Mouse (Mus musculus): ENCODE measurements at regions not wholly inside any gene's neighbourhood (a gene's known extent, or its start where the extent isn't known, plus 50 kb on each side); places are given as distances from the start of the nearest gene placed in this dataset.
"Not testable (repeated sequence)": the region's sequence is repeated elsewhere in the genome, so short reads cannot be mapped to it uniquely, and the experiment has no call there.

DNA sequence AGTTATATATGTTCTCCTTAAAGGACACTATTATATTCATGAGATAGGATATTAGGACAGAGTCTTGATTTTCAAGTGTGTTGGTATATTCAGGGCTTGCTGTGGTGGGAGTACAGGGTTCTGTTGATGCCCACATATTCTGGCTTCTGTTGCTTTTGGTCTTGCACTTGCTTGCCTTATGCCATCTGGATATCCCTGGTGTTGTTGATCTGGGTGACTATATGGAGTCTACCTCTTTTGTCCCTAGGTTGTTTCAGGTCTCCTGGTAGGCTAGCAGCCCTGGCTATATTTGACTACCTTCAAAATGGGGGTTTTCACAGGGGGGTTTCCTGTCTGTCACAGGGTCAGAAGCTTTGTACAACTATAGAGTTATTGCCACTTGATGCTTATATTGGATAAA is 717.1 kb upstream of the Tacstd2 start:
- Histone ChIP-seq H3K36me3 (ENCODE audit: insufficient read depth, low read length) (no peaks in the 10 kb centered on the region), H3K27me3 (replicated peaks; ENCODE audit: insufficient read depth, low read length) (no peaks in the 10 kb centered on the region), H3K4me1 (ENCODE audit: insufficient read depth, low read depth, low read length) (no peaks in the 10 kb centered on the region), H3K4me3 (ENCODE audit: low read depth, low read length) (no peak overlapping the region), H3K4me2 (replicated peaks; ENCODE audit: low read depth, low read length) (no peak overlapping the region), H3K9me3 (ENCODE audit: low read length) (no peaks in the 10 kb centered on the region), H3K27ac (ENCODE audit: low read length) (no peak overlapping the region), H3K9ac (replicated peaks; ENCODE audit: low read depth) (no peak overlapping the region)
- DNase-seq (ENCODE audit: low spot score) (no peak), ATAC-seq (no peak)
- TF ChIP-seq EP300 (IDR thresholded peaks at IDR 0.05) (no peak), CTCF (IDR thresholded peaks at IDR 0.05) (no peak)

DNA sequence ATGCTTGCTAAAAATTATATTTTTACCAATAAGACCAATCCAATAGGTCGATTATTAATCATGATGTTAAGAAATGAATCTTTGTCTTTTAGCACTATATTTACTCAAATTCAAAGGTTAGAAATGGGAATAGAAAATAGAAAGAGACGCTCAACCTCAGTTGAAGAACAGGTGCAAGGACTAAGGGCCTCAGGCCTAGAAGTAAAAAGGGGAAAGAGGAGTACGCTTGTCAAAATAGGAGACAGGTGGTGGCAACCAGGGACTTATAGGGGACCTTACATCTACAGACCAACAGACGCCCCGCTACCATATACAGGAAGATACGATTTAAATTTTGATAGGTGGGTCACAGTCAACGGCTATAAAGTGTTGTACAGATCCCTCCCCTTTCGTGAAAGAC is 715.7 kb upstream of the Tacstd2 start:
- H3K4me2 ChIP-seq (replicated peaks; ENCODE audit: low read depth, low read length); H3K4me3 ChIP-seq (ENCODE audit: low read depth, low read length); DNase-seq (ENCODE audit: low spot score); H3K9ac ChIP-seq (replicated peaks; ENCODE audit: low read depth); H3K27ac ChIP-seq (ENCODE audit: low read length); H3K27me3 ChIP-seq (replicated peaks; ENCODE audit: insufficient read depth, low read length); ATAC-seq; H3K9me3 ChIP-seq (ENCODE audit: low read length); H3K36me3 ChIP-seq (ENCODE audit: insufficient read depth, low read length); H3K4me1 ChIP-seq (ENCODE audit: insufficient read depth, low read depth, low read length): not testable (repeated sequence)
- WGBS = no CpG with 5 or more reads among the region's 8 CpGs

DNA sequence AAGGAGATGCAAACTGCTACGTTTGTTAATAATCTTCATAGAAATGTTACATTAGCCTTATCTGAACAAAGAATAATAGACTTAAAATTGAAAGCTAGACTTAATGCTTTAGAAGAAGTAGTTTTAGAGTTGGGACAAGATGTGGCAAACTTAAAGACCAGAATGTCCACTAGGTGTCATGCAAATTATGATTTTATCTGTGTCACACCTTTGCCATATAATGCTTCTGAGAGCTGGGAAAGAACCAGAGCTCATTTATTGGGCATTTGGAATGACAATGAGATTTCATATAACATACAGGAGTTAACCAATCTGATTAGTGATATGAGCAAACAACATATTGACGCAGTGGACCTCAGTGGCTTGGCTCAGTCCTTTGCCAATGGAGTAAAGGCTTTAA is 714.8 kb upstream of the Tacstd2 start:
- H3K27me3 ChIP-seq (replicated peaks; ENCODE audit: insufficient read depth, low read length); H3K4me2 ChIP-seq (replicated peaks; ENCODE audit: low read depth, low read length); DNase-seq (ENCODE audit: low spot score); H3K9me3 ChIP-seq (ENCODE audit: low read length); ATAC-seq; H3K36me3 ChIP-seq (ENCODE audit: insufficient read depth, low read length); H3K4me3 ChIP-seq (ENCODE audit: low read depth, low read length); H3K4me1 ChIP-seq (ENCODE audit: insufficient read depth, low read depth, low read length); H3K27ac ChIP-seq (ENCODE audit: low read length); H3K9ac ChIP-seq (replicated peaks; ENCODE audit: low read depth): not testable (repeated sequence)
- 77% methylated on average over 2 of the region's 2 CpGs for WGBS

DNA sequence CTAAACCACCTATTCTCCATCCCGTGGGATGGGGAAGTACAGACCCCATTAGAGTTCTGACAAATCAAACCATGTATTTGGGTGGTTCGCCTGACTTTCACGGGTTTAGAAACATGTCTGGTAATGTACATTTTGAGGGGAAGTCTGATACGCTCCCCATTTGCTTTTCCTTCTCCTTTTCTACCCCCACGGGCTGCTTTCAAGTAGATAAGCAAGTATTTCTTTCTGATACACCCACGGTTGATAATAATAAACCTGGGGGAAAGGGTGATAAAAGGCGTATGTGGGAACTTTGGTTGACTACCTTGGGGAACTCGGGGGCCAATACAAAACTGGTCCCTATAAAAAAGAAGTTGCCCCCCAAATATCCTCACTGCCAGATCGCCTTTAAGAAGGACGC is 713.7 kb upstream of the Tacstd2 start:
- WGBS = 74% methylated on average over 7 of the region's 10 CpGs
- H3K4me2 ChIP-seq (replicated peaks; ENCODE audit: low read depth, low read length); H3K9ac ChIP-seq (replicated peaks; ENCODE audit: low read depth); H3K27ac ChIP-seq (ENCODE audit: low read length); DNase-seq (ENCODE audit: low spot score); H3K9me3 ChIP-seq (ENCODE audit: low read length); H3K27me3 ChIP-seq (replicated peaks; ENCODE audit: insufficient read depth, low read length); H3K4me1 ChIP-seq (ENCODE audit: insufficient read depth, low read depth, low read length); H3K4me3 ChIP-seq (ENCODE audit: low read depth, low read length); ATAC-seq; H3K36me3 ChIP-seq (ENCODE audit: insufficient read depth, low read length): not testable (repeated sequence)

DNA sequence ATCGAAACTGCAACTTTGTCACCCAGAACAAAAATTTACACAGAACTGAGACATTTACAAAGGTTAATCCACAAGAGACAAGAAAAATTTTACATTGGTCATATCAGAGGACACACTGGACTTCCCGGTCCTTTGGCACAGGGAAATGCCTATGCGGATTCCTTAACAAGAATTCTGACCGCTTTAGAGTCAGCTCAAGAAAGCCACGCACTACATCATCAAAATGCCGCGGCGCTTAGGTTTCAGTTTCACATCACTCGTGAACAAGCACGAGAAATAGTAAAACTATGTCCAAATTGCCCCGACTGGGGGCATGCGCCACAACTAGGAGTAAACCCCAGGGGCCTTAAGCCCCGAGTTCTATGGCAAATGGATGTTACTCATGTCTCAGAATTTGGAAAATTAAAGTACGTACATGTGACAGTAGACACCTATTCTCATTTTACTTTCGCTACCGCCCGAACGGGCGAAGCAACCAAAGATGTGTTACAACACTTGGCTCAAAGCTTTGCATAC is 712.5 kb upstream of the Tacstd2 start:
- H3K4me1 ChIP-seq (ENCODE audit: insufficient read depth, low read depth, low read length); H3K36me3 ChIP-seq (ENCODE audit: insufficient read depth, low read length); H3K9ac ChIP-seq (replicated peaks; ENCODE audit: low read depth); H3K27me3 ChIP-seq (replicated peaks; ENCODE audit: insufficient read depth, low read length); H3K27ac ChIP-seq (ENCODE audit: low read length); H3K4me2 ChIP-seq (replicated peaks; ENCODE audit: low read depth, low read length); ATAC-seq; H3K9me3 ChIP-seq (ENCODE audit: low read length); DNase-seq (ENCODE audit: low spot score); H3K4me3 ChIP-seq (ENCODE audit: low read depth, low read length): not testable (repeated sequence)
- 92% methylated on average over 14 of the region's 19 CpGs for WGBS

DNA sequence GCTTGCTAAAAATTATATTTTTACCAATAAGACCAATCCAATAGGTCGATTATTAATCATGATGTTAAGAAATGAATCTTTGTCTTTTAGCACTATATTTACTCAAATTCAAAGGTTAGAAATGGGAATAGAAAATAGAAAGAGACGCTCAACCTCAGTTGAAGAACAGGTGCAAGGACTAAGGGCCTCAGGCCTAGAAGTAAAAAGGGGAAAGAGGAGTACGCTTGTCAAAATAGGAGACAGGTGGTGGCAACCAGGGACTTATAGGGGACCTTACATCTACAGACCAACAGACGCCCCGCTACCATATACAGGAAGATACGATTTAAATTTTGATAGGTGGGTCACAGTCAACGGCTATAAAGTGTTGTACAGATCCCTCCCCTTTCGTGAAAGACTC is 707.2 kb upstream of the Tacstd2 start:
- DNase-seq (ENCODE audit: low spot score); ATAC-seq; H3K4me2 ChIP-seq (replicated peaks; ENCODE audit: low read depth, low read length); H3K4me1 ChIP-seq (ENCODE audit: insufficient read depth, low read depth, low read length); H3K36me3 ChIP-seq (ENCODE audit: insufficient read depth, low read length); H3K9ac ChIP-seq (replicated peaks; ENCODE audit: low read depth); H3K27ac ChIP-seq (ENCODE audit: low read length); H3K4me3 ChIP-seq (ENCODE audit: low read depth, low read length); H3K9me3 ChIP-seq (ENCODE audit: low read length); H3K27me3 ChIP-seq (replicated peaks; ENCODE audit: insufficient read depth, low read length): not testable (repeated sequence)
- no CpG with 5 or more reads among the region's 8 CpGs for WGBS

DNA sequence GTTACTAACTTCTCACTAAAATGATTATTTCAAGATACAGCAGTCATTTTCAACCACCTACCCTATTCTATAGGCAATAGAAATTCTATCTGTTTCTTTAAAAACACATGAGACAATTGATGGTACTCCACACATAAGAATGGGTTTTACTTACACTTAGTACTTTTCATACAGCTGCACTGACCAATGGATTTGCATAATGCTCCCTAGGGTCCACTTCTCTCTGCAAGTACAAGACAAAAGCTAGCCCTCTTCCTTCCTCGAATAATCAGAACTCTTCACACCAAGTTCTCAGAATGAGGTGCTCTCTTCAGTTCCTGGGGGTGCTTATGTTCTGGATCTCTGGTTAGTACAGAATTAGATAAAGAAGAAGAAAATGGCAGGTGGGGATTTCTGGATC is 684.1 kb upstream of the Tacstd2 start:
- Histone ChIP-seq H3K36me3 (ENCODE audit: insufficient read depth, low read length) (no peaks in the 10 kb centered on the region), H3K27ac (ENCODE audit: low read length) (no peak overlapping the region), H3K4me2 (replicated peaks; ENCODE audit: low read depth, low read length) (no peak overlapping the region), H3K4me1 (ENCODE audit: insufficient read depth, low read depth, low read length) (no peaks in the 10 kb centered on the region), H3K4me3 (ENCODE audit: low read depth, low read length) (no peak overlapping the region), H3K27me3 (replicated peaks; ENCODE audit: insufficient read depth, low read length) (no peaks in the 10 kb centered on the region), H3K9ac (replicated peaks; ENCODE audit: low read depth) (no peak overlapping the region), H3K9me3 (ENCODE audit: low read length) (no peaks in the 10 kb centered on the region)
- DNase-seq (ENCODE audit: low spot score) = no peak
- ATAC-seq = no peak
- TF ChIP-seq CTCF (IDR thresholded peaks at IDR 0.05) (no peak), EP300 (IDR thresholded peaks at IDR 0.05) (no peak)
- 46% methylated on average over 1 of the region's 1 CpGs for WGBS

Data from lung, postnatal 0 days (tissue).